Mouse (Mus musculus) lung, embryonic 14.5 days (tissue): ENCODE data around the gene Rpl9-ps1. TPM values are rescaled to one million over a fixed set of nuclear protein-coding genes. Genes with fewer than 3 reads are reported as not detected.

Source experiments
- ATAC-seq: fragments of 200-750 bp; cut with Nextera tagmentation; 2 replicates; pipeline ENCODE4 v1.8.0; 2017; ENCODE audit warnings: mild to moderate bottlenecking, moderate TSS enrichment, moderate library complexity; ENCODE audit not compliant: insufficient read depth
- DNase-seq: peaks from one replicate; pipeline ENCODE4 v3.0.0-alpha.2; 2015
- H3K27ac ChIP-seq: fragments of 300-500 bp; sonication (generic); 2 replicates; pipeline ENCODE4 v1.5.1; 2014; ENCODE audit warnings: low read depth, mild to moderate bottlenecking, moderate library complexity
- H3K27me3 ChIP-seq: fragments of 300-500 bp; sonication (generic); 2 replicates; pipeline ENCODE4 v1.6.1; 2014; ENCODE audit warnings: low read length, control low read depth; ENCODE audit not compliant: insufficient read depth
- H3K36me3 ChIP-seq: fragments of 300-500 bp; sonication (generic); 2 replicates; pipeline ENCODE4 v1.6.1; 2014; ENCODE audit warnings: control low read depth; ENCODE audit not compliant: insufficient read depth
- H3K4me1 ChIP-seq: fragments of 300-500 bp; sonication (generic); 2 replicates; pipeline ENCODE4 v1.6.1; 2014; ENCODE audit warnings: antibody characterized with exemption, control low read depth; ENCODE audit not compliant: insufficient read depth
- H3K4me2 ChIP-seq: fragments of 300-500 bp; sonication (generic); 2 replicates; pipeline ENCODE4 v1.6.1; 2014; ENCODE audit warnings: mild to moderate bottlenecking
- H3K4me3 ChIP-seq: fragments of 300-500 bp; sonication (generic); 2 replicates; pipeline ENCODE4 v1.5.1; 2014; ENCODE audit warnings: low read depth, low read length
- H3K9ac ChIP-seq: fragments of 300-500 bp; sonication (generic); 2 replicates; pipeline ENCODE4 v1.6.1; 2014
- H3K9me3 ChIP-seq: fragments of 300-500 bp; sonication (generic); 2 replicates; pipeline ENCODE4 v1.6.1; 2016; ENCODE audit warnings: low read depth, low read length, control low read depth
- CTCF ChIP-seq: IDR thresholded peaks from 2 replicates; pipeline ENCODE4 v1.5.1; 2016; ENCODE audit warnings: antibody characterized with exemption, low read depth
- WGBS: fragments of 180-500 bp; shearing (Covaris S2); extraction: QIAGEN DNeasy Blood & Tissue Kit; methylation state at CpG from one replicate; pipeline ENCODE4 v1.1.7; 2014; 5-methylcytosine and 5-hydroxymethylcytosine counted together
- polyA plus RNA-seq: library from polyadenylated mRNA; unstranded; fragments of >200 nt; fragmentation: Nextera tagmentation; extraction: Ambion mirVana; gene quantifications from 2 replicates; pipeline ENCODE4 v1.2.1, GENCODE M21; 2014

Gene Rpl9-ps1
- polyA plus RNA-seq, 1 experiment from 2014 or later: not detected

- WGBS: 85% methylated on average over 3 of the region's 3 CpGs
- DNase-seq (no peak), ATAC-seq (no peak)
- no peak overlapping the region for H3K4me2 ChIP-seq
- TF ChIP-seq CTCF: no peak
- H3K4me1 ChIP-seq: no peaks in the 10 kb centered on the region
- no peaks in the 10 kb centered on the region for H3K9me3 ChIP-seq
- no peaks in the 10 kb centered on the region for H3K27me3 ChIP-seq
- H3K4me3 ChIP-seq: no peak overlapping the region
- H3K9ac ChIP-seq: no peak overlapping the region
- no peak overlapping the region for H3K27ac ChIP-seq
- H3K36me3 ChIP-seq: no peaks in the 10 kb centered on the region
Measured at GRCm38 (mm10) chr11:83623586-83623985, 21.8 kb downstream of the Rpl9-ps1 start.

DNA sequence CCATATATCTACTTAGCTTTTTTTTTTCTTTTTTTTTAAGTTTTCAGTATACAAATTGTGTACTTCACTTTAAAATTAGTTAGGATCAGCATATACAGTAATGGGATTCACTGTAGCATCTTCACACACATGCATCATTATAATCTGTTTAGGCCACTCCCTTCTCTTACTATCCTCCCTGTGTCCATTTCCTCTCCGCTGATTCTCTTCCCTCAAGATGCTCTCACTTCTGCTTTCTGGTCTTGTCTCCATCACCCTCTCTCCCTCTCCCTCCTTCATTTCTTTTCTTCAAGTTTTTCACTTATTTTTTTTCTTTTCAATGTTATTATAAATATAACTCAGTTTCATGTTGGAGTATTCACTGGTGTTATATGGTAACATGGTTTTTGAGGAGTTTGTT is 26.4 kb downstream of the Rpl9-ps1 start:
- 87% methylated on average over 1 of the region's 1 CpGs for WGBS
- Histone ChIP-seq H3K27me3 (no peaks in the 10 kb centered on the region), H3K36me3 (no peaks in the 10 kb centered on the region), H3K4me1 (no peaks in the 10 kb centered on the region), H3K9ac (no peak overlapping the region), H3K9me3 (no peaks in the 10 kb centered on the region), H3K27ac (no peak overlapping the region), H3K4me2 (no peak overlapping the region), H3K4me3 (no peak overlapping the region)
- no peak for TF ChIP-seq CTCF
- DNase-seq: no peak
- no peak for ATAC-seq

DNA sequence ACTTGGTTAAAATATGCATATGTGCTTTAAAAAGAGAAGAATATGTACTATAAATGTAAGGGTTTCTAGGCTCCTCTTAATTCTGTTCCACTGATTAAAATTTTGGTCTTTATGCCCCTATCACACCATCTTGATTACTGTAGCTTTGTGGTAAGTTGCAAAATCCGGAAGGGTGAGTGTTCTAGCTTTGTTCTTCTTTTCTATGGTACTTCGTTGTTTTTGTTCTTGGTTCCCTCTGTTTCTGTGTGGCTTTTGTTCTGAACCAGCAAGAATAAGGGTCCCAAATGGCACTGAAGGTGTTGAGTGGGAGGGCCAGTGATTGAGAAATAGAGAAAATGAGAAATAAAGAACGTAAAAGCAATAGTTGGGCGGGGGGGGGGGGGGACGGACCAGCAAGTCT is 27.2 kb downstream of the Rpl9-ps1 start:
- WGBS: 74% methylated on average over 5 of the region's 5 CpGs
- ATAC-seq: no peak

GRCm38 (mm10) chr11:83616586-83616985 is 28.8 kb downstream of the Rpl9-ps1 start:
- TF ChIP-seq CTCF: no peak
- Histone ChIP-seq H3K27ac (no peak overlapping the region), H3K4me3 (no peak overlapping the region), H3K27me3 (no peaks in the 10 kb centered on the region), H3K36me3 (no peaks in the 10 kb centered on the region), H3K4me1 (no peaks in the 10 kb centered on the region), H3K9me3 (no peaks in the 10 kb centered on the region), H3K9ac (no peak overlapping the region; the same call in 1 of the 2 replicates), H3K4me2 (no peak overlapping the region)
- ATAC-seq: no peak
- no peak for DNase-seq
- 76% methylated on average over 1 of the region's 1 CpGs for WGBS

More for the DNA sequence above, 27.2 kb downstream of the Rpl9-ps1 start:
- H3K9me3 ChIP-seq: no peaks in the 10 kb centered on the region
- DNase-seq: no peak
- H3K27me3 ChIP-seq: no peaks in the 10 kb centered on the region
- H3K4me1 ChIP-seq: no peaks in the 10 kb centered on the region
- H3K4me2 ChIP-seq: no peak overlapping the region
- H3K36me3 ChIP-seq: no peaks in the 10 kb centered on the region
- TF ChIP-seq CTCF: no peak
- H3K27ac ChIP-seq: no peak overlapping the region
- no peak overlapping the region for H3K4me3 ChIP-seq
- no peak overlapping the region for H3K9ac ChIP-seq

GRCm38 (mm10) chr11:83610900-83611299 is 34.5 kb downstream of the Rpl9-ps1 start:
- ATAC-seq (no peak), DNase-seq (no peak)
- H3K4me1 ChIP-seq: no peaks in the 10 kb centered on the region
- 60% methylated on average over 2 of the region's 2 CpGs for WGBS
- H3K9me3 ChIP-seq: no peaks in the 10 kb centered on the region
- H3K36me3 ChIP-seq: no peaks in the 10 kb centered on the region
- H3K9ac ChIP-seq: no peak overlapping the region
- no peak for TF ChIP-seq CTCF
- H3K4me2 ChIP-seq: no peak overlapping the region
- H3K27me3 ChIP-seq: no peaks in the 10 kb centered on the region
- no peak overlapping the region for H3K27ac ChIP-seq
- H3K4me3 ChIP-seq: no peak overlapping the region

DNA sequence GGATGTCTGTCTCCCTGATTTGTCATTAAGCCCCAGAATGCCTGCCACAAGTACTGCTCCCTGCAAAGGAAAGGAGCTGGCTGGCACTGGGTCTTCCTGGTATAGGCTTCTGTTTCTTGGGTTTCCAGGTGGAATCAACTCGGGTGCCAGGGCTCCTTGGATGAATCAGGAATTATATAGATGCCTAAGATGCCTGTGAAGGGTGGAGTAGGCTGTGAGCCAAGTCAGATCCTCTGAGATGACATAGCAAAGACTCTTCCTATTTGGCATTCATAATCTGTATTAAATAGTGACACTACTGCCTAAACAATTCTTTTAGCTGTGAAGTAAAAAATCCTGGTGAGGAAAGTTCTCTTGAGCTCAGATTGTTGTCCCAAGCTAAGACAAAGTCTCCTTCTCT is 39.0 kb downstream of the Rpl9-ps1 start:
- ATAC-seq: no peak
- Histone ChIP-seq H3K4me3 (no peak overlapping the region), H3K4me1 (no peaks in the 10 kb centered on the region), H3K27me3 (no peaks in the 10 kb centered on the region), H3K27ac (no peak overlapping the region), H3K36me3 (no peaks in the 10 kb centered on the region), H3K9me3 (no peaks in the 10 kb centered on the region), H3K9ac (no peak overlapping the region), H3K4me2 (no peak overlapping the region)
- WGBS: 40% methylated on average over 1 of the region's 1 CpGs
- TF ChIP-seq CTCF: no peak
- DNase-seq: no peak

- Histone ChIP-seq H3K27ac (no peak overlapping the region), H3K36me3 (no peaks in the 10 kb centered on the region), H3K4me2 (no peak overlapping the region), H3K4me3 (no peak overlapping the region), H3K9me3 (no peaks in the 10 kb centered on the region), H3K4me1 (no peaks in the 10 kb centered on the region), H3K27me3 (no peaks in the 10 kb centered on the region), H3K9ac (no peak overlapping the region)
- 90% methylated on average over 3 of the region's 3 CpGs for WGBS
- no peak for TF ChIP-seq CTCF
- DNase-seq (no peak), ATAC-seq (no peak)
Measured at GRCm38 (mm10) chr11:83605535-83605934, 39.9 kb downstream of the Rpl9-ps1 start.

- Histone ChIP-seq H3K9ac (no peak overlapping the region), H3K27me3 (no peaks in the 10 kb centered on the region), H3K9me3 (no peaks in the 10 kb centered on the region), H3K4me1 (no peaks in the 10 kb centered on the region), H3K27ac (no peak overlapping the region), H3K4me2 (no peak overlapping the region), H3K4me3 (no peak overlapping the region), H3K36me3 (no peaks in the 10 kb centered on the region)
- no peak for DNase-seq
- TF ChIP-seq CTCF: no peak
- 93% methylated on average over 4 of the region's 4 CpGs for WGBS
- no peak for ATAC-seq
Measured at GRCm38 (mm10) chr11:83604698-83605097, 40.7 kb downstream of the Rpl9-ps1 start.
